Mouse (Mus musculus): ENCODE measurements around the gene Fzd10. TPM values are rescaled to one million over a fixed set of nuclear protein-coding genes. Genes with fewer than 3 reads are reported as not detected.

The Fzd10 gene
- polyA plus RNA-seq, 1 experiment = 0.70 TPM

DNA sequence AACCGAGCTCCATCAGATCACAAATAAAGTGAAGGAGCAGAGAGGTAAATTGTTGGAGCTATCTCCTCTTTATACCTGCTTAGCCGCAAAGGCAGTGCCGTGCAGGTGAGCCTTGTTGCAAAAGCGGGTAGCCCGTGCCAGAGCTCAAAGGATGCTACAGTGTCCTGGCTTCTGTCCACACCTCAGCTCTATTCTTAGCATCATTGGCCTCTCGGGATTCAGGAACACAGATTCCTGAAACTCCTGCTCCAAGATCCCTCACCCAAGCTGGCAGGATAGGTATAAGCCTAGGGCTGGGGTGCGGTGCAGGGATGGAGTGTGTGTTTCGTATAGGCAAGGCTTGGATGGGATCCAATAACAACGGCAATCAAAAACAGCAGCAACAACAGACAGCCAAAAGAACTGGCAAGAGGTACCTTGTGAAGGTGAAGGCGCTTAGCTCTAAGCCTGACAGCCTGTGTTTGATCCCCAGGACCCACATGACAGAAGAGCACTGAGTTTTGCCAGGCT lies 46.6 kb downstream of the Fzd10 start:
- TF ChIP-seq POLR2A (IDR thresholded peaks at IDR 0.05; ENCODE audit: low read depth, low read length) (no peak), CTCF (IDR thresholded peaks at IDR 0.05; ENCODE audit: extremely low read depth, insufficient read length, insufficient replicate concordance, low read depth, low read length) (no peak)
- 84% methylated on average over 10 of the region's 10 CpGs for WGBS
- Histone ChIP-seq H3K27me3 (ENCODE audit: control insufficient read depth, insufficient read depth, low read length) (no peaks in the 10 kb centered on the region), H3K27ac (ENCODE audit: insufficient read depth, low read depth, low read length) (no peak overlapping the region), H3K4me3 (ENCODE audit: low read depth, low read length) (no peak overlapping the region), H3K4me1 (ENCODE audit: control insufficient read depth, insufficient read depth, insufficient read length, low read length) (no peaks in the 10 kb centered on the region), H3K36me3 (ENCODE audit: control insufficient read depth, insufficient read depth, low read length) (no peaks in the 10 kb centered on the region)

GRCm38 (mm10) chr5:128649336-128649897 lies 48.8 kb downstream of the Fzd10 start:
- WGBS = 65% methylated on average over 11 of the region's 11 CpGs
- TF ChIP-seq CTCF (IDR thresholded peaks at IDR 0.05; ENCODE audit: extremely low read depth, insufficient read length, insufficient replicate concordance, low read depth, low read length) = no peak
- TF ChIP-seq POLR2A (IDR thresholded peaks at IDR 0.05; ENCODE audit: low read depth, low read length) = no peak
- no peaks in the 10 kb centered on the region for H3K36me3 ChIP-seq (ENCODE audit: control insufficient read depth, insufficient read depth, low read length)
- no peak overlapping the region for H3K27ac ChIP-seq (ENCODE audit: insufficient read depth, low read depth, low read length)
- H3K4me1 ChIP-seq (ENCODE audit: control insufficient read depth, insufficient read depth, insufficient read length, low read length) = no peaks in the 10 kb centered on the region
- H3K4me3 ChIP-seq (ENCODE audit: low read depth, low read length) = no peak overlapping the region
- H3K27me3 ChIP-seq (ENCODE audit: control insufficient read depth, insufficient read depth, low read length) = no peaks in the 10 kb centered on the region

Other genes with a start within 250 kb of the Fzd10 start
- gene Tmem132d, start 167.8 kb upstream of the Fzd10 start, polyA plus RNA-seq (2012; rRNA removed) = 0.13 and 0.15 TPM in 2 replicates
- not detected in 2 replicates for gene Piwil1, start 101.7 kb downstream of the Fzd10 start, polyA plus RNA-seq (2012; rRNA removed)

All from small intestine, adult 2 months (tissue).